Mouse (Mus musculus) myocyte (in vitro differentiated cells): ENCODE results near the gene Ceacam19. TPM values are rescaled to one million over a fixed set of nuclear protein-coding genes. Genes with fewer than 3 reads are reported as not detected.

Experiments
- H3K27me3 ChIP-seq: one replicate; pipeline ENCODE4 v1.6.1; 2011; ENCODE audit not compliant: control insufficient read depth, insufficient read depth, insufficient read length
- H3K36me3 ChIP-seq: one replicate; pipeline ENCODE4 v1.6.1; 2011; ENCODE audit not compliant: control insufficient read depth, insufficient read depth
- H3K4me2 ChIP-seq: one replicate; pipeline ENCODE4 v1.6.1; 2011; ENCODE audit warnings: low read depth, control low read depth
- H3K4me3 ChIP-seq: one replicate; pipeline ENCODE4 v1.5.1; 2011; ENCODE audit warnings: mild to moderate bottlenecking, control low read depth, moderate library complexity
- H3K79me2 ChIP-seq: one replicate; pipeline ENCODE4 v1.6.1; 2011; ENCODE audit not compliant: control insufficient read depth, insufficient read depth
- H3ac ChIP-seq: one replicate; pipeline ENCODE4 v1.6.1; 2011; ENCODE audit not compliant: control insufficient read depth, insufficient read length
- CEBPB ChIP-seq: IDR thresholded peaks from 2 replicates; pipeline ENCODE4 v1.6.1; 2011; ENCODE audit warnings: mild to moderate bottlenecking, moderate library complexity; ENCODE audit not compliant: poor library complexity, insufficient read depth, severe bottlenecking
- E2F4 ChIP-seq: IDR thresholded peaks from one replicate; pipeline ENCODE4 v1.6.1; 2011; ENCODE audit warnings: mild to moderate bottlenecking, control low read depth, moderate library complexity; ENCODE audit not compliant: insufficient read depth
- MAX ChIP-seq: IDR thresholded peaks from one replicate; pipeline ENCODE4 v1.6.1; 2011; ENCODE audit warnings: low read depth, mild to moderate bottlenecking, control low read depth
- MYOD1 ChIP-seq, 3 experiments: IDR thresholded peaks; one replicate each; pipeline ENCODE4 v1.6.1; 2011; ENCODE audit warnings: control low read depth in 2 of 3, low read depth in 2 of 3, mild to moderate bottlenecking in 2 of 3, moderate library complexity in 1 of 3; ENCODE audit not compliant: insufficient read length in 2 of 3, control insufficient read depth in 1 of 3
- MYOG ChIP-seq, 3 experiments: IDR thresholded peaks; one replicate each; pipeline ENCODE4 v1.6.1; 2011; ENCODE audit warnings: control low read depth in 2 of 3, low read depth in 2 of 3, mild to moderate bottlenecking in 2 of 3; ENCODE audit not compliant: insufficient read length in 2 of 3, control insufficient read depth in 1 of 3, insufficient read depth in 1 of 3
- POLR2A ChIP-seq: IDR thresholded peaks from one replicate; pipeline ENCODE4 v1.6.1; 2011; ENCODE audit warnings: low read depth, mild to moderate bottlenecking, control low read depth, moderate library complexity; ENCODE audit not compliant: insufficient read length
- POLR2AphosphoS2 ChIP-seq: IDR thresholded peaks from one replicate; pipeline ENCODE4 v1.6.1; 2011; ENCODE audit warnings: low read depth, control low read depth; ENCODE audit not compliant: insufficient read length
- REST ChIP-seq: IDR thresholded peaks from one replicate; pipeline ENCODE4 v1.6.1; 2011; ENCODE audit warnings: mild to moderate bottlenecking, control low read depth, moderate library complexity; ENCODE audit not compliant: insufficient read depth, insufficient read length
- SRF ChIP-seq: IDR thresholded peaks from one replicate; pipeline ENCODE4 v1.6.1; 2011; ENCODE audit warnings: low read depth; ENCODE audit not compliant: control insufficient read depth, insufficient read length
- TCF12 ChIP-seq: IDR thresholded peaks from one replicate; pipeline ENCODE4 v1.6.1; 2011; ENCODE audit warnings: mild to moderate bottlenecking, control low read depth; ENCODE audit not compliant: poor library complexity, insufficient read depth, severe bottlenecking
- TCF3 ChIP-seq: IDR thresholded peaks from one replicate; pipeline ENCODE4 v1.6.1; 2011; ENCODE audit warnings: low read depth, control low read depth; ENCODE audit not compliant: insufficient read length
- USF1 ChIP-seq: IDR thresholded peaks from one replicate; pipeline ENCODE4 v1.6.1; 2011; ENCODE audit warnings: low read depth, mild to moderate bottlenecking, control low read depth, moderate library complexity
- polyA plus RNA-seq: library from polyadenylated mRNA; unstranded; fragments of >200 nt; fragmentation: generic; extraction: Trizol; gene quantifications from one replicate; pipeline ENCODE4 v1.2.1, GENCODE M21; 2012; ENCODE audit warnings: missing spikeins

Gene Ceacam19
- polyA plus RNA-seq, 1 experiment = 0.01 TPM

DNA sequence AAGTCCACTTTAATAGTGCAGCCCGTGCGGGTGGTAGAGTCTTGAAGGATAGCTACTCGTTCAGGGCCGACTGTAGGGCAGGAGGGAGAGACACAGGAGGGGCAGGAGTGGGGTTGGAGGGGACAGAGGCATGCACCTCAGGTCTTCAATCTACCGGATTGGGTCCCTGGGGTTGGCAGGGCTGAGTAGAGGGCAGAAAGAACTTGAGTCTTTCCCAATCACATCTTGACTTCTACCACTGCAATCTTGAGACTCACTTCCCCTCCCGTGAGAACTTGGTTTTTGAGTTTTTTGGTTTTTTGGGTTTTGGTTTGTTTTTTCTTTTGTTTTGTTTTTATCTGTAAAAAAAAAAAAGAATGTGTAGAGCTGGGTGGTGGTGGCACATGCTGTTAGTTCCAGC is 31.5 kb downstream of the Ceacam19 start:
- Histone ChIP-seq H3K4me2 (no peak overlapping the region), H3K27me3 (peaks cover 16% of the 10 kb centered on the region), H3K79me2 (no peaks in the 10 kb centered on the region), H3K4me3 (no peak overlapping the region), H3ac (no peak overlapping the region), H3K36me3 (no peaks in the 10 kb centered on the region)
- TF ChIP-seq REST (no peak), SRF (no peak), TCF12 (no peak), MYOG (IDR thresholded peaks at IDR 0.05; ENCODE audit: control insufficient read depth in 1 of 3, insufficient read depth in 1 of 3, insufficient read length in 2 of 3, low read depth in 2 of 3) (no peak), MYOD1 (IDR thresholded peaks at IDR 0.05; ENCODE audit: control insufficient read depth in 1 of 3, insufficient read length in 2 of 3, low read depth in 2 of 3) (no peak), MAX (no peak), E2F4 (no peak), POLR2A (no peak), USF1 (no peak), POLR2AphosphoS2 (no peak), TCF3 (no peak), CEBPB (no peak)

- Histone ChIP-seq H3K79me2 (no peaks in the 10 kb centered on the region), H3K36me3 (no peaks in the 10 kb centered on the region), H3K4me2 (no peak overlapping the region), H3K27me3 (peaks cover 13% of the 10 kb centered on the region), H3K4me3 (no peak overlapping the region), H3ac (no peak overlapping the region)
- no peak for TF ChIP-seq SRF
- no peak for TF ChIP-seq TCF3
- TF ChIP-seq MYOG (IDR thresholded peaks at IDR 0.05; ENCODE audit: control insufficient read depth in 1 of 3, insufficient read depth in 1 of 3, insufficient read length in 2 of 3, low read depth in 2 of 3) = no peak
Observed at GRCm38 (mm10) chr7:19855663-19856062, 32.1 kb downstream of the Ceacam19 start.

GRCm38 (mm10) chr7:19853526-19853925 is 34.2 kb downstream of the Ceacam19 start:
- TF ChIP-seq MAX (no peak), POLR2A (no peak), E2F4 (no peak), POLR2AphosphoS2 (no peak), TCF3 (no peak), REST (no peak), USF1 (no peak), SRF (no peak), MYOG (IDR thresholded peaks at IDR 0.05; ENCODE audit: control insufficient read depth in 1 of 3, insufficient read depth in 1 of 3, insufficient read length in 2 of 3, low read depth in 2 of 3) (no peak), CEBPB (no peak), TCF12 (no peak), MYOD1 (IDR thresholded peaks at IDR 0.05; ENCODE audit: control insufficient read depth in 1 of 3, insufficient read length in 2 of 3, low read depth in 2 of 3) (no peak)
- Histone ChIP-seq H3K36me3 (no peaks in the 10 kb centered on the region), H3K4me2 (no peak overlapping the region), H3K79me2 (no peaks in the 10 kb centered on the region), H3K27me3 (peaks cover 9% of the 10 kb centered on the region), H3K4me3 (no peak overlapping the region), H3ac (no peak overlapping the region)

GRCm38 (mm10) chr7:19851858-19852570 is 35.8 kb downstream of the Ceacam19 start, which contains the start of gene Gm19345:
TSS of gene Gm19345 (plus strand) at chr7:19852003.
- peaks cover 9% of the 10 kb centered on the region for H3K27me3 ChIP-seq
- H3K4me3 ChIP-seq = no peak within 1 kb of the TSS
- H3K36me3 ChIP-seq = no peaks in the 10 kb centered on the region
- TF ChIP-seq SRF (no peak), E2F4 (no peak), TCF3 (no peak), MYOD1 (IDR thresholded peaks at IDR 0.05; ENCODE audit: control insufficient read depth in 1 of 3, insufficient read length in 2 of 3, low read depth in 2 of 3) (no peak), POLR2A (no peak), POLR2AphosphoS2 (no peak), USF1 (no peak), MAX (no peak), MYOG (IDR thresholded peaks at IDR 0.05; ENCODE audit: control insufficient read depth in 1 of 3, insufficient read depth in 1 of 3, insufficient read length in 2 of 3, low read depth in 2 of 3) (no peak), TCF12 (no peak), REST (no peak), CEBPB (no peak)
- no peak within 1 kb of the TSS for H3K4me2 ChIP-seq
- no peaks in the 10 kb centered on the region for H3K79me2 ChIP-seq
- no peak within 1 kb of the TSS for H3ac ChIP-seq
